Mouse (Mus musculus): ENCODE data around the gene Rpl35. TPM values are rescaled to one million over a fixed set of nuclear protein-coding genes. Genes with fewer than 3 reads are reported as not detected.

Gene Rpl35
- polyA plus RNA-seq (2017; shearing (Covaris generic)): 617 TPM

GRCm38 (mm10) chr2:39005574-39006079, at the start of gene Rpl35:
Gene Rpl35 (minus strand): TSS chr2:39005624.

GRCm38 (mm10) chr2:39004880-39005435, 466 bp downstream of the Rpl35 start, which contains the start of gene Arpc5l:
Gene Arpc5l (plus strand): TSS chr2:39005348.

GRCm38 (mm10) chr2:38997386-38998374, 7.7 kb downstream of the Rpl35 start, which contains the start of gene Wdr38:
Gene Wdr38 (plus strand): TSS chr2:38997476.

Other genes with a start within 250 kb of the Rpl35 start
- gene Nr6a1, start 77.9 kb downstream of the Rpl35 start, polyA plus RNA-seq (2017; shearing (Covaris generic)): 0.69 TPM
- not detected for gene Olfml2a, start 73.6 kb downstream of the Rpl35 start, polyA plus RNA-seq (2017; shearing (Covaris generic))
- gene Wdr38, start 8.1 kb downstream of the Rpl35 start, polyA plus RNA-seq (2017; shearing (Covaris generic)): 1.2 TPM
- gene Arpc5l, start 276 bp downstream of the Rpl35 start, polyA plus RNA-seq (2017; shearing (Covaris generic)): 232 TPM
- 45.0 TPM for gene Golga1, start 59.9 kb upstream of the Rpl35 start, polyA plus RNA-seq (2017; shearing (Covaris generic))
- gene Scai, start 185.1 kb upstream of the Rpl35 start, polyA plus RNA-seq (2017; shearing (Covaris generic)): 17.7 TPM
- gene Ppp6c, start 220.8 kb upstream of the Rpl35 start, polyA plus RNA-seq (2017; shearing (Covaris generic)): 151 TPM

Data from CD4-positive, CD25-positive, alpha-beta regulatory T cell, adult 9 weeks (primary cell).